Mouse (Mus musculus): ENCODE measurements around the gene Bicd1. TPM values are rescaled to one million over a fixed set of nuclear protein-coding genes. Genes with fewer than 3 reads are reported as not detected.

Gene Bicd1
- total RNA-seq, 2 experiments from 2014 or later = 0.59 to 0.74 TPM

DNA sequence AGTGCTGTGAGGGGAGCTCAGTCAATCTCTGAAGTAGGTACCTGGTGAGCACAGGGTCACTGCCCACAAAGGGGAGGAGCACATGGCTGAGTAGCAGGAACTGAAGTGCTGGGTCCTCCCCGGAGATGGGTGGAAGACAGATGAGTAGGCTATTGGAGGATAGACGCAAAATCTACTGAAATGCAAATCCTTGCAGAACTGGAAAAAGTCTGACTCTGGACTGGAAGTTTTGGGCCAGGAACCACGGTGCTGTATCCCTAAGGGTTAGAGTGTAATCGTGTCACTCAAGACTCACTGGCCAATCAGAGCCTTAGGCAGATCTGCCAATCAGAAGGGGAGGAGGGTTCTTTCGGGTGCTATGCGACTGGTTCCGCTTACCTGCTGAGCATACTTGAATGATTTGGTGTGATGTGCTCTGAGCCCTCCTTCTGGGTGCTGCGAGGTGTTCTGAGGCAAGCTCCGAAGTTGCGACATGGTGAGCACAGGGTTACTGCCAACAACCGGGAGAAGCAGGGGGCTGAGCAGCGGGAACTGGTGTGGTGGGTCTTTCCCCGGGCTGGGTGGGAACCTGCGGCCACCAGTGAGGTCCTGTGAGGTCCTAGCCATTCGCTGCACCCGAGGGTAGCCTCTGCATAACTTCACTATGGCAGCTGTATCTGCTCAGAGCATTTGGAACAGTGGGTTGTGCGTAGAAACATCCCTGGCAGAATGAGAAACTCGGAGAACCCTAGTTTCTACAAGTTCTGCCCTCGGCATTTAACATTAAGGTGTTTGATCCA, 157.2 kb downstream of the Bicd1 start:
- no peak for DNase-seq (ENCODE audit: low spot score)

GRCm38 (mm10) chr6:149567219-149567618, 158.5 kb downstream of the Bicd1 start:
- no peak for DNase-seq (ENCODE audit: low spot score)

GRCm38 (mm10) chr6:149574288-149574687, 165.6 kb downstream of the Bicd1 start:
- DNase-seq (ENCODE audit: low spot score) = no peak

- no peak for DNase-seq (ENCODE audit: low spot score)
These were observed 171.4 kb downstream of the Bicd1 start for GRCm38 (mm10) chr6:149580053-149580452.

- no peak for DNase-seq (ENCODE audit: low spot score)
These were observed 177.2 kb downstream of the Bicd1 start for GRCm38 (mm10) chr6:149585708-149586504.

Small RNAs within 50 kb of the gene (microRNA-seq; reads per million reads assigned to microRNA genes)
- gene Gm24307 = not detected

Other genes with a start within 250 kb of the Bicd1 start
- 10 to 100 TPM; 13.4 to 15.6 TPM for gene Amn1, start 220.2 kb upstream of the Bicd1 start, total RNA-seq (2021)
- 10 to 100 TPM; 11.3 to 13.1 TPM for gene Resf1, start 99.5 kb upstream of the Bicd1 start, total RNA-seq (2021)